Mouse (Mus musculus): ENCODE data around the gene Trip6. TPM values are rescaled to one million over a fixed set of nuclear protein-coding genes. Genes with fewer than 3 reads are reported as not detected.
A peak's percentile ranks its signal among the peaks of the same experiment; 100 is the strongest.

The Trip6 gene
- total and polyA plus RNA-seq, 3 experiments = 0.86 to 3.9 (median 1.8) TPM

DNA sequence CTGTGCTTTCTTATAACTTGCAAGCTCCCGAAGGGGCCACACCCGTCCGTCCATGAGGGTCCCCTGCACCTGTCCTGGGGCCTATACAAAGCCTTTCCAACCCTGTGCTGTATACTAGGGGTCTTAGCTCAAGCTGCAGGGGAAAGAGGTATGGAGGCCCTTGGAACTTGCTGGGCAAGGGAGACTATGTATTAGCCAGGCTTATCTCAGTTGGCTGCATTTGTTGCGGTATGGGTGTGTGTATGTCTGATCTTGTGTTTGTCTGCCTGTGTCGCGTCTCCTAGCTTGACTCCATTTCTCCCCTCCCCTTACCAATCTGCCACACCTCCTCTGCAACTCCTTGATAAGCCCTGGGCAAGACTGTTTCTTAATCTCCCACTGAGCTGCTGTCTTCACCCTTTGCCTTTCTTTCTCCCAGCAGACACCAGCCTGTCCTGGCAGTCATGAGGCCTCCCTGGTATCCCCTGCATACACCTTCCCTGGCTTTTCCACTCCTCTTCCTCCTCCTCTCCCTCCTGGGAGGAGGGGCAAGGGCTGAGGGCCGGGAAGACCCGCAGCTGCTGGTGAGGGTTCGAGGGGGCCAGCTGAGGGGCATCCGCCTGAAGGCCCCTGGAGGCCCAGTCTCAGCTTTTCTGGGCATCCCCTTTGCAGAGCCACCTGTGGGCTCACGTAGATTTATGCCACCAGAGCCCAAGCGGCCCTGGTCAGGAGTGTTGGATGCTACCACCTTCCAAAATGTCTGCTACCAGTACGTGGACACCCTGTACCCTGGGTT is 24.4 kb downstream of the Trip6 start:
- DNase-seq (ENCODE audit: extremely low read depth) = no peak
- Histone ChIP-seq H3K9ac (ENCODE audit: insufficient read depth, low read depth) (no peak overlapping the region), H3K36me3 (replicated peaks in 1 of 2; ENCODE audit: control insufficient read depth in 1 of 2, insufficient read depth in 1 of 2, low read length in 1 of 2) (peaks cover 2% of the 10 kb centered on the region in 2 experiments), H3K4me2 (ENCODE audit: insufficient read depth, low read depth, poor library complexity, severe bottlenecking) (no peak overlapping the region), H3K27me3 (replicated peaks) (peaks cover 33% of the 10 kb centered on the region), H3K79me2 (replicated peaks; ENCODE audit: control insufficient read depth, extremely low read depth, insufficient read depth, poor library complexity, severe bottlenecking) (no peaks in the 10 kb centered on the region), H3K9me3 (replicated peaks; ENCODE audit: low read length) (no peaks in the 10 kb centered on the region), H3K4me1 (ENCODE audit: control insufficient read depth in 1 of 2, insufficient read depth in 2 of 2) (peaks cover 14 to 49% of the 10 kb centered on the region in 2 experiments; a peak in 3 of 4 replicates), H3K27ac (ENCODE audit: insufficient read depth, low read depth) (no peak overlapping the region), H3K4me3 (replicated peaks in 1 of 3; ENCODE audit: low read depth in 2 of 3, low read length in 2 of 3, poor library complexity in 1 of 3) (no peak overlapping the region)
- in situ Hi-C loops (cut with MboI; ENCODE audit: low pct_ligation_motif_present, low pct_unique_long_range_greater_than_20kb, low sequenced_read_pairs) = no loop called here
- TF ChIP-seq ZC3H11A (IDR thresholded peaks at IDR 0.05; ENCODE audit: low read depth, low read length) (no peak), TCF12 (IDR thresholded peaks at IDR 0.05; ENCODE audit: low read depth, low read length) (no peak), MAFK (IDR thresholded peaks at IDR 0.05; ENCODE audit: insufficient replicate concordance, low read length) (no peak), ELF1 (IDR thresholded peaks at IDR 0.05; ENCODE audit: low read depth, low read length) (no peak), MXI1 (IDR thresholded peaks at IDR 0.05; ENCODE audit: low read depth, low read length) (no peak), CHD1 (IDR thresholded peaks at IDR 0.05; ENCODE audit: low read depth, low read length) (no peak), USF1 (IDR thresholded peaks at IDR 0.05; ENCODE audit: low read depth, low read length) (no peak), RAD21 (IDR thresholded peaks at IDR 0.05; ENCODE audit: low read depth, low read length) (no peak), PAX5 (IDR thresholded peaks at IDR 0.05; ENCODE audit: low read length) (no peak), UBTF (IDR thresholded peaks at IDR 0.05; ENCODE audit: low read depth, low read length) (no peak), CTCF (conservative IDR thresholded peaks at IDR 0.05 in 1 of 2, IDR thresholded peaks at IDR 0.05 in 1 of 2; ENCODE audit: low read depth in 2 of 2, low read length in 2 of 2) (no peak), ZKSCAN1 (IDR thresholded peaks at IDR 0.05; ENCODE audit: borderline replicate concordance, low read depth, low read length) (no peak), HCFC1 (IDR thresholded peaks at IDR 0.05; ENCODE audit: low read depth, low read length) (no peak), NRF1 (IDR thresholded peaks at IDR 0.05; ENCODE audit: low read depth, low read length) (no peak), BHLHE40 (IDR thresholded peaks at IDR 0.05; ENCODE audit: low read depth, low read length) (no peak), MAX (IDR thresholded peaks at IDR 0.05; ENCODE audit: low read length) (no peak), GABPA (IDR thresholded peaks at IDR 0.05; ENCODE audit: insufficient replicate concordance, low read depth, low read length) (no peak), IRF4 (IDR thresholded peaks at IDR 0.05; ENCODE audit: low read depth, low read length) (no peak), ZMIZ1 (IDR thresholded peaks at IDR 0.05; ENCODE audit: low read depth, low read length) (no peak), NELFE (IDR thresholded peaks at IDR 0.05; ENCODE audit: low read depth, low read length) (no peak)
- dilution Hi-C loops (cut with MboI; ENCODE audit: extremely low pct_ligation_motif_present, extremely low pct_unique_long_range_greater_than_20kb, low sequenced_read_pairs) = no loop called here

GRCm38 (mm10) chr5:137288999-137289470 is 25.2 kb downstream of the Trip6 start:
- Histone ChIP-seq H3K9me3 (replicated peaks; ENCODE audit: low read length) (no peaks in the 10 kb centered on the region), H3K27me3 (replicated peaks) (peaks cover 33% of the 10 kb centered on the region), H3K4me3 (replicated peaks in 1 of 3; ENCODE audit: low read depth in 2 of 3, low read length in 2 of 3, poor library complexity in 1 of 3) (no peak overlapping the region), H3K4me2 (ENCODE audit: insufficient read depth, low read depth, poor library complexity, severe bottlenecking) (no peak overlapping the region), H3K9ac (ENCODE audit: insufficient read depth, low read depth) (no peak overlapping the region), H3K36me3 (replicated peaks in 1 of 2; ENCODE audit: control insufficient read depth in 1 of 2, insufficient read depth in 1 of 2, low read length in 1 of 2) (no peaks in the 10 kb centered on the region), H3K4me1 (ENCODE audit: control insufficient read depth in 1 of 2, insufficient read depth in 2 of 2) (peaks cover 14 to 47% of the 10 kb centered on the region in 2 experiments; a peak in 3 of 4 replicates), H3K79me2 (replicated peaks; ENCODE audit: control insufficient read depth, extremely low read depth, insufficient read depth, poor library complexity, severe bottlenecking) (no peaks in the 10 kb centered on the region), H3K27ac (ENCODE audit: insufficient read depth, low read depth) (no peak overlapping the region)
- dilution Hi-C loops (cut with MboI; ENCODE audit: extremely low pct_ligation_motif_present, extremely low pct_unique_long_range_greater_than_20kb, low sequenced_read_pairs) = no loop called here
- in situ Hi-C loops (cut with MboI; ENCODE audit: low pct_ligation_motif_present, low pct_unique_long_range_greater_than_20kb, low sequenced_read_pairs) = no loop called here
- TF ChIP-seq EP300 (IDR thresholded peaks at IDR 0.05; ENCODE audit: low read length) (no peak), CTCF (conservative IDR thresholded peaks at IDR 0.05 in 1 of 2, IDR thresholded peaks at IDR 0.05 in 1 of 2; ENCODE audit: low read depth in 2 of 2, low read length in 2 of 2) (peak in 1 of 2 experiments; percentile 52; a peak in 2 of 4 replicates), POLR2AphosphoS2 (IDR thresholded peaks at IDR 0.05; ENCODE audit: low read depth, low read length) (no peak), RAD21 (IDR thresholded peaks at IDR 0.05; ENCODE audit: low read depth, low read length) (peak; percentile 29), ZMIZ1 (IDR thresholded peaks at IDR 0.05; ENCODE audit: low read depth, low read length) (no peak)
- DNase-seq (ENCODE audit: extremely low read depth) = no peak
